Mouse (Mus musculus) T-helper 17 cell (primary cell): Measurements from ENCODE around the gene Qsox1.

Experiments
- in situ Hi-C, 2 experiments: fragments of 300-600 bp; cut with MboI, MseI; formaldehyde crosslinking; loops; 1 replicate in 1 of 2; 2 replicates in 1 of 2; pipeline ENCODE4 v1.15.1; 2025; ENCODE audit warnings: high pct_unique_total_duplicates in 2 of 2

The Qsox1 gene

DNA sequence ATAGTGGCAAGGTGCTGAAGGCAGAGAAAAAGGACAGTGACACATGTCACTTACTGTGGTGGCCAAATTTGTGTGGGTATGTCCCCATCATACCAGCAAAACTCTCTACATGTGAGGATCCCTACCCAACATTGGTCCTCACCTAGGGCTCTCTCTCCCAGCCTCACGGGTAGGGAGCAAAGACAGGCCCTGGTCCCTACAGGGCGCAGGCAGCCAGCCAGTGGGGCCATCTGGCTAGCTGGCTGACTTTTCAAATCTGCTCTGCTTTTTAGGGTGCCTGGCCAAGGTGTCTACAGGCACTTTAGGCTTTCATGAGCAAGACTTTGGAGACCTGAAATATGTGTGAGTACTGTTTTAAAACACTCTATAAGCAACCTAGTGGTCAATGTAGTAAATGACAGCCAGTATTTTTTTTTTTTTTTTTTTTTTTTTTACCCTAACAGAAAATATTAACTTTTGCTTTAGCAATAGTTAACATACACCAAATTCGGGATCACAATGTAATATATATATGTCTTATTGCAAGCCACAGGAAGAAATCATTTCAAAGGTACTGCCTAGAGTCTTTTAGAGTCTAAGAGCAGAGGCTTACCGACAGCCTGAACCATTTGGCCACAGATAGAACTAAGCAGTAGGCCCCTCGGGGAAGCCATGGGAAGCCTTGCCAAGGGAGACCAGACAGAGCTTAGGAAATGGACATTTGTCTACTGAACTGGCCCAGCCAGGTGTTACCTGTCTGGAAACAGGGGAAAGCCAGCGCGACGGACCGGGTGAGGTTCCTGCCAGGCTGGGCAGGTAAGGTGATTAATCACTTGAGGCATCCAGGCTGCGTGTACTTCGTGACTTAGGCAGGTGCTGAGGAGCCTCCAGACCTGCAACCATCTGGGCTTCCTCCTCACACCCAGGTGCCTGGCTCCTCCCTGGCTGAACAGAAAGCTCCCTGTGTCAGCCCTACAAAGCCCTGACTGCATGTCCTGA is 11.4 kb downstream of the Qsox1 start:
- in situ Hi-C loops = no loop called here

DNA sequence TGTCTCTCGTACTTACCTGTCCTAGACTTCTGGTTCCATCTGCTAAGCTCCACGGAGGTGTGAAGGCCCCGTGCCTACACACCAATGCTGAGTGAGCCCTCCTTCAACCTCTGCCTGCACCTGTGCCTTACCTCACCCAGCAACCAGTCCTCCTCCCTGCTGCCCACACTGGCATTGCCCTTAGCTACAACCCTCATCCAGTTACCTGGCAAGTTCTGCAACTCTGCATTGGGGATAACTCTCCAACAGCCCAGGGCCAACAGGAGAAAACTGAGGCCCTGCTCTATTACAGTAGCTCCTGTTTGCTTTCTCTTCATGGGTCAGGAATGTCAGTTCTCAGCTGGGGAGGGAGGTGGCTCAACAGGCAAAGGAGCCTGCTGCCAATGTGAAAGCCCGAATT is 14.7 kb downstream of the Qsox1 start:
- in situ Hi-C loops = no loop called here

DNA sequence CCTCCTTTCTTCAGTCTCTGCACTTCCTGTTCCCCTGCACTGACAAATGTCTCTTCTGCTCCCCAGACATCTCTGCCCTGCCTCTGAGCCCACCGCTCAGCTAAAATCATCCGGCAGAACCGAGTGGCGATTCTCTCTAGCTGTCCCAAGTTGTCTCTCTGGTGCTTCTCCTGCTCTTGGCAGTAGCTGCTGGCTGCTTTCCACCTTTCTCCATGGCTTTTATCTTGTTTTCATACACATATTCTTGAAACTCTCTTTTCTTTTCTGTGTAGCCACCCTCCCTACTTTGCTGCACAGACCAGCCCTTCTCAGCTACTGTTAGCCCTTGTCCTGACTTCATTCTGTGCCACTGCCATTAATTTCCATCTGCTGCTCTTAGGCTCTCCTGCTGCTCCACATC is 15.3 kb downstream of the Qsox1 start:
- in situ Hi-C loops = no loop called here

DNA sequence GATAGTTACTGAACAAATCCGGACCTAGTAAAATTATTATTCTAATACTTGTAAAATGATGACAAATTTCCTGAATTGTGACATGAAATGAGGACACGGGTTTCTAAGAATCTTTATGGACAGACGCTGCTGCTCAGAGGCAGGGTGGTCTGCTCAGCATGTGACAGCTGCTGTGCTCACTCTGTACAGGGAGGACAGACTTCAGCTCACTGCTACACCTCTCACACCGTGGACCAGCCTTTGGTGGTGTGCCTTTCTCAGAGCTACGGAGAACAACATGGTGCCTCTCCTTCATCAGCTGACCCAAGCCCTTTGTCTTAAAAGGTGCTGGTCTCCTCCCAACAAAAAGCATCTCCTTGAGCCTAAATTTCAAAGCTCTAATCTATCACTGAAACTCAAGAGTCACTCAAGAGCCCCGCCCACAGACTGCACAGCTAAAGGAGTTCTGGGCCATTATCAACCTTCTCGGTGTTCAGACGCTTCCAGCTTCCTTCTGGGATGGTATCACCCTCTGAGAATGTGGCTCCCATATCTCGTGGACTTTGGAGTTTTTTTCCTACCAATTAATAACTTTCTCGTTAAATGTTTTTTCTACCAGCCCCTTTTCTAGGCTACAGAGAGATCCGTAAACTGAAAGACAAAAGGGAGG is 15.8 kb downstream of the Qsox1 start:
- in situ Hi-C loops = no loop called here

DNA sequence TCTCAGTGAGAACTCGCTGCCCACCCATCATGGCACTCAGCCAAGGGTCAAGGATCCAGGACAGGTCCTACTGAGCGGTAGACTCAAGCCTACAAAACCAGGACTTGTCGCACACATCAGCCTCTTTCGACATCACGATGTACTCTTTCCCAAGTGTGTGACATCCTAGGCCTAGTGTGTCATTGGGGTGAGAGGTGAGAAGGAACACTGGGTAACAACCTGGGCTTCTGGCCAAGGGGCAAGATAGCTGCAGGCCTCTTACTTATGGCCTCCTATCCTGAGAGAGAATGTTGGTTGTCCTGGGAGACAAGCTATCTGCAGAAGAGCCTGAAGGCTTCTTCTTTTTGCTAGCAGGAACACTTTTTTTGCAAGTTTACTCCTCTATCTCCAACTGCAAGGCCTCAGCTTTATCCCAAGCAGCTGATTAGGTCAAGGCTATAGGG is 16.9 kb downstream of the Qsox1 start:
- in situ Hi-C loops = no loop called here

DNA sequence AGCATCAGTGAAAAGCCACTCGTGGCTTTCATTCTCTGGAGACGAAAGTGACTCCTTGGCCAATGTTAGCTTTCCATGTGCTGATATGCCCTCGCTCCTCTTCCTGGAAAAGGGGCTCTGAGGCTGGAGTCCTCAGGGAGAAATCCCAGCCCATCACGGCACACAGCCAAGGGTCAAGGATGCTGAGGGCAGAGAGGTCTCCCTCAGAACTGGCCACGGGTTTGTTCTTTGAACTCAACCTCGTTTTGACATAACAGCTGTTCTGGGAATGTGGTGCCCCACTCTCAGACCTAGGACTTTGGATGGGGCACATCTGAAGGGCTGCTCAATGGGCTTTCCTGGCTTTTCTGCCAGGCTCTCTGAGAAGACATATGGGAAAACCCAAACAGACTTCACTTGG is 17.8 kb downstream of the Qsox1 start:
- in situ Hi-C loops = no loop called here

DNA sequence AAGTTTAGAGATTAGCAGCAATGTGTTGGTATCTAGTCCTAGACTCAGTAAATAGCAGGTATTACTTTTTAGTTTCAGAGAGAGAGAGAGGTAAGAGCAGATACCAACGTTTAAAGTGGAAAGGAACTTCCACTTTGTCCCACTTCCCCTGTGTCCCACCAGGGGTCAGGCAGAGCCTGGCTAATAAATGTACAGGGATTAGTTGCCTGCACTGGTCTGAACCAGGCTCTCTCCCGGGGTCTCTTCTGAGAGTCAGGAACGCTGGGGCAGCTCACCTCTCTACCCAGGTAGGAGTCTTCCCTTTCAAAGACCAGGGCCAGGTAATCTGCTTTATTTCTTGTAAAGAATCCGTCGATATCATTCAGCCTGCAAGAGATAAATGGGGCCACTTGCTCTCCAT is 20.8 kb downstream of the Qsox1 start:
- in situ Hi-C loops = no loop called here

DNA sequence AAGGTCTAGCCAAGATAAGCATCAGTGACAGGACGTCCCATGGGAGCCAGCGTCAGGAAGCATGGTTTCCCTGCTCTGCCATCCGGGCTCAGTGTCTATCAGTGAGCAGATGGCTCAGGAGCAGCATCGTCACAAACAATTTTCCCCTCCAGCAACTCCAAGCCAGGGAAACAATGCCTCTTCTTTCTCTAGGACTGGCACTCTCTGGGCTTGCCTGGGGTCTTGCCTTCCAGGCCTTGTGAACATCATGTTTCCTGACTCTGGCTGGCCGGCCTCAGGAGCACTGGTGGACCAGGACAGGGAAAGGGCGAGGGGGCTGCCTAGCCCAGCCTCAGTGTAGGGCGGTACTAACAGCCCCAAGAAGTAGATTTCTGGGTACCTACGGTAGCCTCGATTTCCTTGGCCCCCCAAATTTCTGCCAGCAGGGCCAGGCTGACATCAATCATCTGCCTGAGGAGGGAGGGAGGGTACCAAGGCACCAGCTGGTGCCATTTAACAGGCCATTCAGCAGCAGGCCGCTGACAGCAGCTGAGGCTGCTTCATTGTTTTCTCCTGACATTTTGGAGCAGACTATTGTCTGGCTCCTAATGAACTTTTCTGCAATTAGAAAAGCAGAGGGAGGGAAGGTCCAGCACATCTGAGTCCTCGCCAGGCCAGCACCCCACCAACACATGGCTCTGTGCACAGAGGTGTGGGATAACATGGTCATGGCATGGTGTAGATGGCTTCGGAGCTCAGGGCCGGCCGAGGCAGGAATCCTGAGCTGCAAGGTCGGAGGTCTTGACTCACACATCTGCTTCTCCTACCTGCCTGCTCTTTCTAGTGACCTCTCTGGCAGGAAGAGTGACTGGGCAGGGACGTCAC is 22.3 kb downstream of the Qsox1 start:
- in situ Hi-C loops = no loop called here

DNA sequence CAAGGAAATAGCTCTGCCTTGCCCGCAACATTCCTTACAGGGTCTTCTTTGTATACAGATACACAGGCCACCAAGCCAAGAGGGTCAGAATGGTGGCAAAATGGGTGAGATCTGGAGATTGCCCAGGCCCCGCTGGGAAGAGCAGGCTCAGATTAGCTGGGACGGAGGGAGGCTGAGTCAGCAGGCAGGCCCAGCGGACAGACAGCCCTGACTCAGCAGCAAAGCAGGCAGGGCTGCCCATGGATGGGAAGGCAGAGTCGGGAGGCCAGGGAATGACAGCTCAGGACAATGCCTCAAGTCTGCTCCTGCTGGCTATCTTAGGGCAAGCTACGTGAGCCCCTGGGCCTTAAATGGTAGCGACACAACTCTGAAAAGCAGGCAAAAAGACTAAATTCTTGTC is 26.8 kb downstream of the Qsox1 start:
- in situ Hi-C loops = loop anchor here (10.0 kb wide), 1 partner anchor 211 kb away; no protein-coding TSS in a partner anchor

DNA sequence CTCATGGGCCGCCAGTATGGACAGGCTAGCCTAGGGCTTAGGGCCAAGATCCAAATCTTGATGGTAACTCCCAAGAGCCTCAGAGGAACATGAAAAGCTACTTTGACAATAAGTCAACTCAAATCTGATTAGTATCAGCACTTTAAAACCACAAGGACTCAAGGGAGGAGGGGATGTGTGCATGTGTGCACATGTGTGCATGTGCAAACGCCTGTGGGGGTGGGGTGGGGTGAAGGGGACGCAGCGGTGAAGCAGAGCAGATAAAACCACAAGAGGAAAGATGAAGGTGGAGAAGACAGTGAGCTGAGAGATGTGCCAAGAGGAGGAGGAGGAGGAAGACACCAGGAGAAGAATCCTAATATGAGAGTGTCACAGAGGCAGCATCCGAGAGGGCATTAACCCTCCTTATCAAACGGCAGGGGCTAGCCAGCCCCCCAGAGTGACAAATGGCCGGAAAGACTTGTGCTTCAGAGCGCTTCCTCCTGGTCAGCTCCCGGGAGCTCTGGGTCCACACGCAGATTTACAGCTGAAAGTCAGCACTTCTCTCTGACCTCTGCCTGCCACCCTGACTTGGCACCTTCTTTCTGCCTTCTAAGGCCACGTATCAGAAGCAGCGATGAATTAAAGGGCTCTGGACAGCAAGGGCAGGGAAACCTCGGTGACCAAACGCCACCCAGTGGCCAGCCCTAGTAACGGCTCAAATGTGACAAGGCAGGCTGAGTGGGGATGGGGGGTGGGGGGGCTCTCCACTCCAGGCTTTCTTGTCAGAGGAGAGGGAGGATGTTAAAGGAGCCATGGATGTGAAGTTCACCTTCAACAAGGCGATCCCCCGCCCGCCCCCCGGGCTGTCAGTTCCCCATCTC is 28.1 kb downstream of the Qsox1 start:
- in situ Hi-C loops = loop anchor here (10.0 kb wide), 1 partner anchor 210 kb away; no protein-coding TSS in a partner anchor

DNA sequence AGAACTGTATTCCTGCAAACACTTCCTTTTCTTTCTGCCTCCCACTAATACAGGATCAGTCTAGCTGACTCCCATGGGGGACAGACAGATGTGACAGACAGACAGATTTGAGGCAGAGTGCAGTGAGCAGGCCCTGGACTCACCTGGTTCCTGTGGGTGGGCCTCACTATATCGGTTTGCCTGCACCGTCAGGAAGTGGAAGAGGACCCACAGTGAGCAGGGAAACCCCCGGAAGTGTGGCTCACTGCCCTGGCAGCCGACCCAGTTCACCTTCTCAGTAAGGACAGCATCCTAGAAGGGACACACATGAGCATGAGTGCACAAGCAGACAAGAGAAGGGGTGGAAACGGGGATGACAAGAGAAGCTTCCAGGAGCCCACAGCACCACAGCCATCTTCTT is 30.3 kb downstream of the Qsox1 start:
- in situ Hi-C loops = loop anchor here (10.0 kb wide), 1 partner anchor 208 kb away; no protein-coding TSS in a partner anchor

DNA sequence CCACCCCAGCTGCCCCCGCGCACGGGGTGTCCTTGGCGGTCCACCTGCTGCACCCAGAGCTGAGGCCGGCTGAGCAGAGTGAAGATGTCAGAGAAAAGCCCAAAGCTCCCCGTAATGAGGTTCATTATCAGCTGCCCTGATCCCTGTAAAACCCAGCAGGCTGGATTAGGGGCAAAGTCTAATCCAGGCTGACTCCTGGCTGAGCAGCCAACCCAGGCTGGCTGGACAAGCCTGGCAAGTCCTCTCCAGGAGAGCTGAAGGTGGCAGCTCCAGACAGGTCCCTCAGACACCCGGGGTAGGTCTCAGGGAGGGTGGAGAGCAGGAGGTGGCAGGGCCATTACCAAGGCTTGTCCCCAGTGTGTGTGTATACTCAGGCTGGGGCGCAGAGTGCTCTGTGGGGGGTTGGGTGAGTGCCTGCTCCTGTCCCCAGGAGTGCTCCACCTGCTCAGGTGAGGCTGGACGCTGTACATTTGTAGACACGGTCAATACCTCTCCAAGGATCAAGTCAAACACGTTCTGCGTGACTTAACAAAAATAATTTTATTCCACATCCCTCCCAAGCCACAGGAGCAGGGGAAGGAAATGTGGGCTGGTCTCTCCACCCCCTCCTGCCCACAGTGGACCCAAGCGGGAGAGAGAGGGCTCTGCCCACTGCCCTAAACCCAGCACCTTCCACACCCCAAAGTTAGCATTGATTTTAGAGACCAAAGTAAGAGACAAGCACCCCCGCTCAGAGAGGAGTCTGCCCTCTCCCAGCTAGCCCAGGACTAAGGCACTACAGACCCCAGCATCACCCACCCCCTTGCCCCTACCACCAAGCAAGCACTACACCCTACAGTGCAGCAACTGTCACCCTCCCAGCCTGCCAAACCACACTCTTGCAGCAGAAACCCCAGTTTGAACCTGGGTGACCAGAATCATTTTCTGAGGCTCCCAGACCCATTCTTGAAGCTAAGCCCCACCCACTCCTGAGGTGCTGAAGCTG is 34.8 kb downstream of the Qsox1 start:
- in situ Hi-C loops = no loop called here

DNA sequence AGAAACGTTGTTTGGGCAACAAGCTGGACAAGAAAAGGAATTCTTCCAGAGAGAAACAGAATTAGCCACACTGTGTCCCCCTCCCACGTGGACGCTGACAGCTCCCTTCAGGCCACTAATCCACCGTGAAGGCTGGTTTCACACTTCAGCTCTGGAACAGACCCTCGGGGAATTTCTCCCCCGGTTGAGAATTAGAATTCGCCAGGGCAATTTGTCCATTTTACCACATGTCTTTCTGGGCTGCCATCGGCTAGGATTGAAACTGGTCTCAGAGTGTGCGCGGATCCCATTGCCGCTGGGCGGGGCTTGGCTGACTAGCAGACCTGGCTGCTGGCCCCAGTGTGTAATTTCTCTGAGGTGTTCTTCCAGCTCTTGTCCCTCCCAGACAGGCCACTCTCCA is 53.5 kb downstream of the Qsox1 start:
- in situ Hi-C loops = no loop called here

DNA sequence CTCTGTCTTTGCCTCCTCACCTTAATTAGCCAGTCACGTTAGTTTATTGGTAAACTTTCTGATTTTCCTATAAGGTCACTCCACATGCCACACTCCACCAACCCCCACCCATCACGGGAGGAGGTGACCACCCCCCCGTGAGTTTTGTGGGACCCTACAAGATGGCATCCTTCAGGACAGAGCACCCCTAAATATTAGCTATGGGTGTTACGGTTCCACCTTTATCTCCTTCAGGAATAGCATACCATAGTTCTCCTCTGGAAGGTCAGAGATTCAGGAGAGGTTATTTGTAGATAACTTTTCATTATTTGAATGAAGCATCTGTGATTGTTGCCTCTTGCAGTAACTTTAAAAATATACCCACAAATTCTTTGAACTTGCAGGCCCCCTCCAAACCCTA is 54.0 kb downstream of the Qsox1 start:
- in situ Hi-C loops = no loop called here

DNA sequence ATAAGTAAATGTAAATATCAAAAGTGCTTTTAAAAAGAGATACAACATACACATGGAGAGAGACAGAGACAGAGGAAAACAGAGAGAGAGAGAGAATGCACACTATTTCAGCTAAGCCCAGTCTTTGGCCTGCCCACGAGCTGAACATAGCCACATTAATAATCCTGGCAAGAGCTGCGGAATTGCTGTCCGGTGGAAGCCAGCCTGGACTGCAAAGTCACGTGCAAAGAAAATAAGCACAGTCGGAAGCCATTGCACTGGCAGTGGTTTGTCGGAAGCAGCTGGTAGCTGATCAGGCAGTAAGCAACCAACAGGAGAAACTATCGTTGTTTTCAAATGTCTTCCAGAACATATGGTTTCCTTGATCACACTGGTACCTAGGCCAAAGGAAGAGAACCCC is 55.1 kb downstream of the Qsox1 start:
- in situ Hi-C loops = no loop called here

DNA sequence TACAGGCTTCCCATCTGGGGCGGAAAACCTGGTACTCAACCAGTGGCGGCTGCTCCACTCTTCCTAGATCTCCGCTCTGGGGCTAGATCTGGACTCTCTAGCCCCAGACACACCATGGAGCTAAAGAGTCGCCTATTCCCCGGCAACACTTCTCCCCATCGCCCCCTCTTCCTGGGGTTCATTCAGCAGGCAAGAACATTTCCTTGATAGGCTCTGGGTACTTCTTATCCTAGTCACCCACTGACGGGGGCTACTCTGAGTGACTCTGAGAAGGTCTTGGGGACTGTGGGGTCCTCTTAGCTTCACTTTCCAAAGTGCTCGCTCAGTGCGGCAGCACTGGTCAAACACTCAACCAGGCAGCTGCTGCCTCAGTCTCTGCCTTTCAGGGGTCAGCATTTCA is 59.3 kb downstream of the Qsox1 start:
- in situ Hi-C loops = no loop called here

DNA sequence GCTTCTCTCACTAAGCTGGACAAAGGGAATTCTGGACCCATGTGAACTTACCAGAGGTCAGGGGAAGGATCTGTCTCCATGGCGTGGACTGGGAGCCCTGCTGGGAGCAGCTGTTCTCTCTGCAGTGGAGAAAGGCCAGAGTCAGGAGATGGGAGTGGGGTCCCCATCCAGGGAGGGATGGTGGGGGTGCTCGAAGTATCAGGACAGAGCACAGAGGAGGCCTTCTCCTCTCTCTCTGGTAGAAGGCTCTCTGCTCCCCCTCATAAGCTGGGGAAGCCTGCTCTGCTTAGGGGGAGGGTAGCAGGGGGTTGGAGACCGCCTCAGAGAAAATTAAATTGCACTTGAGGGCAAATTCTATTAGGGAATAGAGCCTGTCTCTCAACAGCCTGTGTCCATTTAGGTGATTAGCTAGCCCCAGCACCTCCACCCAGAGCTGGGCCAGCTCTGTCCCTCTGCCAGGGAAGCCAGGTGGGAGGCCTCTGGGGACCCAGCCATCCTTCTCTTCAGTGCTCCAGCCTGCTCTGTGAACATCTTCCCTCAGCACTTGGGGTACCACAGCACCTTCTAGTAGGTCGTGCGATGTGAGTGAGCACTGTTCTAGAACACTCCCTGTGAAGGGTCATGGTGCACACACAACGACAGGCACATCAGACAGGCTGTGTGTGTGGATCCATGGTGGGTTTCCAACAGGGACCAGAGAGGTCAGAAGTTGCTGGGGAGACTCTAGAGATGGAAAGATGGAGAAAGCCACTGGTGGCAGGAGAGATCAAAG is 61.0 kb downstream of the Qsox1 start, which contains the start of gene Lhx4:
Lhx4 (minus strand) TSS at position 201 of the 772 bp plus-strand sequence.
- in situ Hi-C loops = no loop called here

DNA sequence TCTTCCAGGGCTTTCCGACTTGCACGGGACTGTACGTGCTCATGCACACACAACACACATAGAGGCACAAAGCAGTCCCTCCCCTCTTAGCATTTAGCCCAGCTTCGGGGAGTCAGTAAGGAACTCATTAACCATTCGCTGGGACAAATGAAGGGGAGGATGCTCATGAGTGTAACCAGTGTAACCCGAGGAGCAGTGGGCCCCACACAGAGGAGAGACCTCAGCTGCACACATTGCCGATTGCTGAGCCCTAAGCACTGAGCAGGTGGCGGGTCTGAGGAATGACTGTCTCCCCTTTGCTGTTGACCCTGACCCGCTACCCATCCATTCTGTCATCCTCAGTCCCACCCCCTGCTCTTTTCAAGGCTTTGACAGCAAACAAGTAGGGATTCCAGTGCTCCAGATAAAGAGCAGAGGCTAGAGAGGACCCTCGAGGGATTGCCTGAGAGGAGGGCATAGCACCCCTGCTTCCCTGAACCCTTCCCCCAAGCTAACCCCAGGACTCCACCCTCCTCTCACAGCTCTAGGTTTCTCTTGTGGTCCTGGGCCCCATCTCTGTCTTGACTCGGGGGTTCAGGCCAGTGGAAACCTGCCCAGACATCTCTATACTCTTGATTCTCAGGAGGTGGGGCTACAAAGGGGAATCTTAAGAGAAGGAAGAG is 62.0 kb downstream of the Qsox1 start:
- in situ Hi-C loops = no loop called here
